Mouse (Mus musculus) kidney, adult 18-20 months (tissue): ENCODE data around the gene Kdm4a.

Experiments
- DNase-seq: peaks from one replicate; pipeline ENCODE4 v3.0.0; 2021

Gene Kdm4a

DNA sequence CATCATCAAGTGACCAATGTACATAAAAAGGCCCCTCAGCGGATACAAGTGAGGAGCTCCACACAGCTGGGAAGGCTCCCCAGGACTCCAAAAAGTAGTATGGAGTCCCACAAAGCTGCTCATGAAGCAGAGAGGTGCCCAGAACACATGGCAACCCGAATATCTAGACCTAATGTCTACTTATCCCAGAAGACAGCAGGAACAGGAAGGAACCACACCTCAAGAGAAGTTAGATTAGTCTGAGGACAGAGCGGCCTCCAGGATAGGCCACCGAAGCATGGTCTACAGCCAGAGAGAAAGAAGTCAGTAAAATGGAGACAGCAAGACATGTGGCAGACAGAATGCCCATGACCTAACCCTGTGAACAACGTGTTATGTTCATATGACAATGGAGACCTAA is 25.0 kb downstream of the Kdm4a start:
- no peak for DNase-seq

DNA sequence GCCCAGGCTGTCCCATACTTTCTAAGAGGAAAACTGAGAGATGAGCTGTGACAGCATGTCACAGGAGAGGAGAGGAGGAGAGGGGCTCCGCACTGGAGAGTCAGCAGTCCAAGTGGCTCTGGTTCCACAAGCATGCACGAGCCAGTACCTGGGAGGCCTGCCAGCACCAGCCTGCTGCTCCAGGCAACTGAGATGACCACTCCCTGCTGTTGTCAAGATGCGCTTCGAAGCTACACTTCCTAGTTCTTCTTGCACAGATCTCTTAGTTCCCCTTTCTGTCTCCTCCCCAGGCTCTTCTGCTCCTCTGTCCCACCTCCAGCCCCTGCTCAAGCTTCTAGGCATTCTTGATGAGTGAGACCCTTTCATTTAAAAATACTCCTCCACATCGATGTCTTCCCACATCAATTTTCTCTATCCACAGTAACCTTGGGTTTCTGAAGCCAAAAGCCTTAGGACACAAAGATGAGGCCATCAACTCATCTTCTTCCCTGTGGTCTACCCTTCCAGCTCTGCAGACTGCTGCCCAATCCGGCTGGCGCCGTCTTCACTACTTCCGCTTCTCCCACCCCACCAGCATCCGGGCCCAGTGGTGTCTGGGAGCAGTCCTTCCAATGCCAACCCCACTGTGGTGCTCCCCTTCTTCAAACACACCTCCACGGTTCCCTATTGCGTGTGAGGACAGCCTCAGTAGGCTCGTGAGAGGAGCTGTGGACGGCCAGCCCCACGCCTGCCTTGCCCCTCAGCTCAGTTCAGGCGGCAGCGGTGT is 27.6 kb downstream of the Kdm4a start:
- DNase-seq: no peak

DNA sequence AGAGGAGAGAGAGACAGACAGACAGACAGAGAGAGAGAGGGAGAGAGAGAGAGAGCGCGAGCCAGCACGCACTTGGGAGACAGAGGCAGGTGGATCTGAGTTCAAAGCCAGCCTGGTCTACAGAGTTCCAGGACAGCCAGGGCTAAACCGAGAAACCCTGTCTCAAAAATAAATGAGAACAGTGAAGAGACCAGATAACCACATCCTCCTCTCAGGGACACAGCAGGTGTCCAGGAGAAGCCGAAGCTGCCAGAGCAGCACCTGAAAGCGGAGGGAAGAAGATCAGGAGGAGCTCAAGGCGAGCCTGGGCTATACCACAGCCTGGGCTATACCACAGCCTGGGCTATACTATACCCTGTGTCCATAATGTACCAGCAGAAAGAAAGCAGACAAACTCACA is 29.0 kb downstream of the Kdm4a start:
- DNase-seq: no peak

DNA sequence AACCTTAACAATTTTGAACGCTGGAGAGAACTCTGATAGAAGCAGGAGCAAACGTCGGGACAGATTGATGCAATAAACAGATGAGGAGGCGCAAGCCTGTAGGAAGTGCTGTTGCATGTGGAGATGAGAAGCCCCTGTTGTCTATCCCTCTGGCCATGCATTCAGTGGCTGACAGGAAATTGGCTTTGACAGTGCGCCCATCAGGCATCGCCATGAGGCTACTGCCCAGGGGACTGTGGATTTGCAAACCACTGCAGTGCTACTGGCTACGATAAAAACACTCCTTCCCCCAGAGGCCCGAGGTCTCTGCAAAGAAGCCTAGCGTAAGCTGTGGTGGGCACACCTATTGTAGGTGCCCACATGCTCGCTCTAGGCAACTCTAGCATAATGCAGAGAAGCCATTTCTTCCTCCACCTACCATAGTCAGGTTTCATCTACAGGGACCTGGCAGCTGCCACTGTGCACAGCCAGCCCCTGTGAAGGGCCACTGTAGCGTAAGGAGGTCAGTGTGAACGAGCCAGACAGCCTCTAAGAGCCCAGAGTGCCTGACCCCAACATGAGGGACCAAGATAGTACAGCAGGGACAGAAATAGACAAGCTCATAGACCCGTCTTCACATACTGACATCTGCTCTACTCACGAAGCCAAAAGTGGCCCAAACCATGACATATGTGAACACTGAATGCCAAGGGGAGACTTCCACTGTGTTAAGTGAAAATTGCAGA is 29.7 kb downstream of the Kdm4a start:
- no peak for DNase-seq

DNA sequence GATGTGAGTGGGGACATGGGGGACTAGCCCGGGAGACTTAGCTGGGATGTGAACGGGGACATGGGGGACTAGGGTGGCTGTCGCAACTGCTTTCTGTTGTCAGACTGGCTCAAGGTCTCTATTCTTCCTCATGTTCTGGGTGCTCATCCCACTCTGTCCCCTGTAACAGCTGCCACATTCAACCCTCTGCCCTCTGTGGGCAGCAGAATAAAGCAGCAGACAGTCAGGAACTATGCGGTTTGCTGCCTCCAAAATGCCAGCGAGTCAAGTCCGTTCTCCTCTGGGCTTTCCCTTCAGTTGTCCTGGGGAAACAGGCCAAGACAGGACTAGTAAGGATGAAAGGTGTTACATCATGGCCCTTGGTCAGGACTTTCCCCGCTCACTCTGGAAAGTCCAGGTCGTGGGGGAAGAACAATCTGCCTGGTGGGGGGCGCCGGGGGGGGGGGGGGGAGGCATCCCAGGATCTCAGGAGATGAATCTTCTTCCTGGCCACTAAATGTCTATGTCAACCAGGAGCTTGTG is 30.7 kb downstream of the Kdm4a start:
- no peak for DNase-seq

DNA sequence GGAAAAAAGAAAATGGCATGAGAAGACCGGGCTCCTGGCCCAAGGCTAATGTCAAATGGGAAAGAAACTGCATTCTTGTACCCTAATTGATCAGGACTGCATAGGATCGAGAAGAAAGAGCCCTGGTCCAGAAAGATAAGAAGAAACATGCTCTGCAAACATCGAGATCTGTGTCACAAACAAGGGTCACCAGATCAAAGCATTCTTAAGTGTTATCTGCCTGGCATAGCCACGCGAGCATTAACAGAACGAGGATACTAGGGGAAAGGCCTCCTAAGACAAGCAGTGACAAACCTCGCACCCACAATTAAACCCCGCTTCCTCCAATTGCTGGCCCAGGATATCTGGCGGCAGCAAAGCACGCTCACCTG is 31.5 kb downstream of the Kdm4a start:
- DNase-seq: no peak

DNA sequence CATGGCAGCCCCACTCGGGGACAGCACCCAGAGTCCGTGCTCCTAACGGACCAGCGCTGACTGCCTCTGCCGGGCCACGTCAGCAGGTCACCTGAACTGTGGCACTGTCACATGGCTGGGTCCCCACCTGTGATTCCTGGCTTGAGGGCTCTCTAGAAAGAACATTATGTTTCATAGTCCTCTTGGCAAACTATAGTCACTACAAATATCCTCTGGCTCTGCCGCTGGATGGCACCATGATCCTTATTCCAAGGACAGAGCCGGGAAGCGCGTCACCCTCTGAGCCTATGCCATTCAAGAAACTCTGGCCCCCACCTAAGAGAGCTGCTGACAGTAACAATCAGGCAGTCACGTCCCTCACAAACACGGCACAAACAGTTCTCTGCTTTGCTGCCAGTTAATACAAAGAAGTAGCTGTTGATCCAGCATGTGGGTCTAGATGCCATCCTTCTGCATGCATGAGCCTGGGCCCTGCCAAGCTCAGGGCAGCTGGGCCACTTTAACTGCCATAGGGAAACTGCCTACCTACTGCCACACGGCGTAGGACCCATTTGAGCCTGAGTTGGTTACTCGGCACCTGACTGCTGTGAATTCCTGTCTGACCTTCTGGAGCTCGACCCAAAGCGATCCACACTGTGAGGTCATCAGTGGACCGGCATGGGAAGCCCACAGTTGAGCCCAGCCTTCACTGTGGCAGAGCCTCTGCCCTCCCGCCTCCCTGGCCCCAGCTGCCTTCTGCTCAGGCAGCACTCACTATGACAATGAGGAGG is 32.1 kb downstream of the Kdm4a start:
- DNase-seq: no peak

DNA sequence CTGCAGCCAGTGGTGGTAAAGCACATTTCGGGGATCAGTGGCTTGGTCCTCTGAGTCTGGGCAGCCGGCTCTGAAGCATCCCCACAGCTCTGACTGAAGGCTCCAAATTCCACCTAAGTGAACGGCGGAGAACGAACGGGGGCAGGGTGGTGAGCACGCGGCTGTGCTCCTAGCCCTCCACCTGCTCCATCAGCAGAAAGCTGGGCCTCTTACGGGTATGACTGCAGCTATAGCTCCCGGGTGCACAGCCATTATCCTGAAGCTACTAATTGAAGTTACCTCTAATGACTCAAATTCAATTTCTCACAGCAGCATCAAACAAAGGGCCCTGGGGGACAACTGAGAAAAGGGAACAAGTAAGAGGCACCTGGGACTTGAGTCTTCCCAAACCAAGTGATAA is 32.8 kb downstream of the Kdm4a start:
- DNase-seq: no peak

DNA sequence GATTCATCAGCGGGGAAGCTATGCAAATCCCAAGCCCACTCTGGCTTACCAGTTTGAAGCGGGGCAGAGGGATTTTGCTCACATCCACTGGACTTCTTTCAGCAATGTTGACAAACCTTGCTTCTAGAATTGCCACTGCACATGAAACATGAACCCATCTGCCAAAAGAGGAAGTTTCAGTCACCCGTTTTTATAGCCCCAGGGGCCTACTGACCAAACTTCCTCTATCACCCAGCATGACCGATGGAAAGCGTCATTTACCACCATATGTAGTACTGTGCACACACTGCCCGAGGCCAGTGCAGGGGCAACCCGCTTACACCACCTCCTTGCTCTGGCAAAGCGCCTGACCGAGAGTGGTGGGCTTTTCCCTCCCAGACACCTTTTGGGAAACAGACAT is 35.5 kb downstream of the Kdm4a start:
- no peak for DNase-seq

DNA sequence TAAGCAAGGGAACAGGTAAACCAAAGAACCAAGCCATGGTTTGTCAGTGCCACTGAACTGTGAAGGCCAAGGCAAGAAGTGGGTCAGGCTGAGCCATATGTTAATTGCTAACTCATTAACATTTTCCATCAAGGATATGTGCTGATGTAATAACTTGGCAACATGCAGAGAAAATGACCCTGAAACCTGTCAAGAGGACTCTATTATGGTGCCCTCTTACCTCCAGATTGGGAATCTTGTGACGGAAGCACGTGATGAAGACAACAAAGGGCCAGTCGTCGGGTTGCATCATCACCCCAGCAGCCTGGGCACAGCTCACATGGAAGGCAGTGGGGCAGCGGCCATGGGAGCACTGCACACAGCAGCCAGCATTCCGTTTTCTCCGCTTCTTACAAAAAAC is 36.2 kb downstream of the Kdm4a start:
- DNase-seq: peak; percentile 76

DNA sequence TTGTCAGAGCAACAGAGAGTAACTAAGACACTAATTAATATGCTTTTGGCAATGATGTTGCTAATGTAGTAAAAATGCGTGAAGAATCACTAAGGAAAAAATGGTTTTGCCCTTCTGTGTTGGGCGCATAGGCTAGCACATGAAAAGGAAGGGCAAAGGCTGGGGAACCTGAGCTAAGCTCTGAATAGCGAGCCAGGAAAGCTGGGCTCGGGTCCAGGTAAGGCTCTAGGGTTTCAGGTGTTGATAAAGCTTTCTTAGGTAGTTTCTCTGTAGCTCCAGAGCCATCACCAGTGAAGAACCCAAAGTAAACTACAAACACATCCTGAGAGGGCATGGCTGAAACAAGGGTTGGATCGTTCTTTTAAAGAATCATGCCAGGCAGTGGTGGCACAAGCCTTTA is 38.3 kb downstream of the Kdm4a start:
- peak; percentile 43 for DNase-seq

DNA sequence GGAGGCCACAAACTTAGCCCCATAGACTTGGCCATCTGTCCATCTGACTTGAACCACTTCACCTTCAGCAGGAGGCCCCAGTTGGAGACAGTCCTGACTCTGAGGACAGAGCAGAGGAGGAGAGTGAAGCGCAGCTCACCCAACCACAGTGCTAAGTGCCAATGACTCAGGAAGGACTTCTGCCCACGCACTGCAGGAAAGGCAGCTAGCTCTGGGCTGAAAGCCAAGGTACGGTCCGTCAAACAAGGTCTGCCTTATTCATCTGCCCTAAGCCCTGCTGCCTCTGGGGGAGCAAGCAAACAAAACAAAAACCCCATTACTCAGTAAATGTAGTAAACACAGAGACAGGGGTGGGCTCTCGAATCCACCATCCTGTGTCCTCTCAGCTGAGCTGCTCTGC is 41.0 kb downstream of the Kdm4a start:
- peak; percentile 80 for DNase-seq

DNA sequence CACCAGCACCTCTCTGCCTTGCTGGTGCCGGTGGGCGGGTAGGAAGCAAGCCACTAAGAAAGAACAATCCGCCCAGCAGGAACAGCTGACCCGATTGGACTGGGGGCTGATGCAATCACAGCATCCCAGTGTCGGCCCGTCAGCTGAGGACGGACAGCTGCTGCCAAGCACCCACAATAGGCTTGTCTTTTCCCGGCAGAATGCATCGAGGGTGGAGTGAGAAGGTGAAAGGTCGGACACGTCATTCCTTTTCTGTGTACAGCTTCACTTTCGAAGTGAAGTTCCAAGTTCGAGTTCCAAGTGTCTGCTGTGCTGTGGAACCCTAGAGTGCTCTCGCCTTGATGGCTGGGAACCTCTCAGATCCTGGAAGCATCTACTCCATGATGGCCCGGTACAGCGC is 42.0 kb downstream of the Kdm4a start:
- no peak for DNase-seq

DNA sequence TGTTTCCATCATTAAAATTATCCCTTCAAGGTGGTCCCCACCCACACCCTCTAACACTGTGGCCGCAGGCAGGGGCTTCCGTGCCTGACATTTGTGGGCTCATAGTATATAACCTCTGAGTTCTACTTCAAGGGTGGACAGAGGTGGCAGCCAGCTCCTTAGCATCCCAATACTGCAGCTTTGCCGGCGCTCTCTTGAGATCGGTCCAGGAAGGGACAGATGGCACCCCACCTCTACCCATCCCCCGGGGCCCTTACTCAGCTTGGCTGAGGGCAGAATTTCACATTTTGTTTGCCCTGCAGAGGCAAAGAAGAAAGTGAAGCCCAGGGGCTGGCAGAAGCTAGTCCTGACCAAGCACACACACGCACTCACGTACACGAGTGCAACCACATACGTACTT is 42.5 kb downstream of the Kdm4a start:
- no peak for DNase-seq

DNA sequence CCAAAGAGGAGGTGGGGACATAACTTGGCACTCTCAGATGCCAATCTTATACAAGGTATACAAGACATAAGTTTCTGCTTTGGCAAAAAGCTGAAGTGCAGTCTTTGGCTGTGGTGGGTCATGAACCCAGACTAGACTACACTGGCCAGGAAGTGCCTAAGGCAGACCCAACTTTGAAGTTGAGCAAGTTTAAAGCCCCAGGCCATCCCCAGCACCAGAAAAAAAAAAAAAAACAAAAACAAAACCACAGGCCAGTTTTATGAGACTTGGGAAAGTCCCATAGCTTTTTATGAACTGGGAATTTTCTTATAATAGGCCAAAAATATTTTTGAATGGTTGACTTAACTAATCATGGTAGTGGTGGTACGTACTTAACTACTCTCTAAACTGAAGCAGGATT is 44.4 kb downstream of the Kdm4a start:
- DNase-seq: no peak

DNA sequence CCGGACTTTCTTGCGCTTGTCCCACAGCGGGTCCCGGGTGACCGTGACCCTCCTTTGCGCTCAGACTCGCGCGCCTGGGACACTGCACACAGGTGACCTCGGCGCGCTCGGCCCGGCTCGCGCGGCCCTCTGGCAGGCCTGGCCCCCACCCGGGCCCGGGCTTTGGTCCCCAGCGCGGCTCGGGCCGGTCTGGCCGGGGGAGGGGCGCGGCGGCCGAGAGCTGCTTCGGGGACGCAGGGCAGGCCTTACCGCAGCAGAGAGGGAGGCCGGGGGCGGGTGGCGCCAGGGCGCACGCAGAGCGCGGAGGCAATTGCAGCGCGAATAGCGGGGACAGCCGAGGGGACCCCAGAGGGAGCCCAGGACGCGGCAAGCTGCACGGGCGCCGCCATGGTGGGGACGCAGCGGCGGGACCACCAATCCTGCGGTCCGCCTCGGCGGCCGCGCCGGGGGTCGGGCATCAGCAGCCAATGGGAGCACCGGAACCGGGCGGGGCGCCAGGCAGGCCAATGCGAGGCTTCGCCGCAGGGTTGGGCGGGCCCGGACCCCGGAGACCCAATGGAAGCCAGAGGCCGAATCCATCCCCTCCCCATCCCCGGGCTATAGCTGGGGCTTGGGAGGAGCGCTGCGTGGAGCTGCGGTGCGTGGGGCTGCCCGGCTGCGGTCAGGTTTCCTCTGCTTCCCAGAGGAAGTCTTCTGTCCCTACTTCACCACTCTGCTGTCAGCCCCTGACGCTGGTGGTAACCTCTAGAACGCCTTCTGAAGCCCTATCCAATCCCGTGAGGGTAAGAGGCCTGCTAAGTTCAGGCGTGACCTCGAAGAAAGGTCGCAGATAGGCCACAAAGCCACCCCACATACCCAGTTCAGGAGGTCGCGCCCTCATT is 45.1 kb downstream of the Kdm4a start, which contains the start of gene St3gal3:
TSS of gene St3gal3 (minus strand) at position 430 of the 881 bp plus-strand sequence.
- peak; percentile 96 for DNase-seq

DNA sequence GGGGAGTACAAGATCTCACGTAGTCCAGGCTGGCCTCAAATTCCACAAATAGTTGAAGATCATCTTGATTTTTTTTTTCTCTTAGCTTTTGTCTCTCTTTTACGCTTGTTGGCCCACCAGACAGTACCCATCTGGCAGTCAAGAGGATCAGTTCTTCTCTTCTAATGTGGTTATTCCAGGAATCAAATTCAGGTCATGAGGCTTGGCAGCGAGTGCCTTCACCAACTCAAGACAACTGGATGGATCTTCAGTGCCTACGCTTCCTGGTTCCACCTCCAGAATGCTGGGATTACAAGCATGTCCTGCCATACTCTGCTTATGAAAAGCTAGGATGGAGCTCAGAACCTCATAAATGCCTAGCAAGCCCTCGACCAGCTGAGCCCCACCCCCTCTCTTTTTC is 48.5 kb downstream of the Kdm4a start:
- no peak for DNase-seq

DNA sequence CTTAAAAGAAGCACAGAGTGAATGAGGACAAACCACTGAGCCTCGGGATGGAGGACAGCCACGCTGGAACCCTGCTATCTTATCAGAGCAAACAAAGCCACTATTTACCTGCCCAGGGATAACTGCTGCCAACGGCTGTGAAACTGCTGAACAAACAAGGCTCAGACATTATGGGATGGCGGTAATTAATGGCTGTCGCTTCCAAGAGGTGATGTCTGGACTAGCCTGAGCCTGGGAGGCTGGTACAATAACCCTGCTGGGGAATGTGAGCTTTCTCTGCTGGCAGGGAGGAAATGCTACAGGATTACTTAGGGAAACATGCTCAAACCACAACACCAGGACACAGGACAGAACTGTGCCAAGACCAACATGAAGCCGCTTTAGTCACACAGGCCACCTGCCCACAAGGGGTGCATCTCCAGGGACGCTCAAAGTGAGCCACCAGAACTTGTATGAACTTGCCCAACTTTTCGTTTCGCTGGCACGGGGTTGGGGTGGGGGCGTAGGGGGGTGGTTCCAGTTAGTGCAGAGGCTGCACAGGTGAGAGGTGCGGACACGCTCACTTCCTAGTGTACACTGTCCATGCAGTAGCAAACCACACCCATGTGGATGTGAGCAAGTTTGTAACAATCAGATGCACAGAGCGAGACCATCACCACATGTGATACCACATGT is 56.7 kb downstream of the Kdm4a start:
- no peak for DNase-seq

DNA sequence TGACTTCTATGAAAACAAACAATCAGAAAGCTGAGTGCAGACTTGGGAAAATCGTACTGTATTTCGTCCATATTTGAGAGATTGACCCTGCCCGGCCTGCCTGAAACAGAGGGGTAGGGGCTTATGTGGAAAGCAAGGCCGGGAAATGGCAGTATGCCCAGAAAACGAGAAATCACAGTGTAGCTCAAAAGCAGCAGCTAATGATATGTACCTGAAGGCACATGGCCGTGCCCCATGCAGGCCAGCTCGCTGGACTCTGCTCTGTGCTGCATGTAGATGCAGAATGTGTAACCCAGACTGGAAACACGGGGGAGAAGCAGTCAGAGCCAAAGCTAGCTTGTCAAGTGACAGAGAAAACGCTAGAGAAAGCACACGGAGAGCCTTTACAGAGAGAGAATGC is 57.8 kb downstream of the Kdm4a start:
- peak; percentile 41 for DNase-seq

DNA sequence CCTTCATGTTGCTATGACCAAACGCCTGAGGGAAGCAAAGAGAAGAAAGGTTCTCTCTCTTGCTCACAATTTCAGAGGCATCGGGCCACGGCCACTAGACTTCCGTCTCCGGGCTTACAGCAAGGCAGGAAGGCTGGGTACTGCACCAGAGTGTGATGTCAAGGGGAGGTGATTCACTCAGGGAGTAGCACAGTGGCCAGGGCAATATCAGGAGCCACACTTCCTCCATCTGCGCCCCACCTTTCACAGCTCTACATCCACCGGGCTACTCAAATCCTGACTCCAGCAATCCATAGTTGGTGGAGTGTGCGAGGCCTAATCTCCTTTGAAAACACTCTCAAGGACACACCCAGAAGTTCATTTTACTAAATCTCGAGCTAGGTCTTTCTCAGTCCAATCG is 62.3 kb downstream of the Kdm4a start:
- DNase-seq: no peak

DNA sequence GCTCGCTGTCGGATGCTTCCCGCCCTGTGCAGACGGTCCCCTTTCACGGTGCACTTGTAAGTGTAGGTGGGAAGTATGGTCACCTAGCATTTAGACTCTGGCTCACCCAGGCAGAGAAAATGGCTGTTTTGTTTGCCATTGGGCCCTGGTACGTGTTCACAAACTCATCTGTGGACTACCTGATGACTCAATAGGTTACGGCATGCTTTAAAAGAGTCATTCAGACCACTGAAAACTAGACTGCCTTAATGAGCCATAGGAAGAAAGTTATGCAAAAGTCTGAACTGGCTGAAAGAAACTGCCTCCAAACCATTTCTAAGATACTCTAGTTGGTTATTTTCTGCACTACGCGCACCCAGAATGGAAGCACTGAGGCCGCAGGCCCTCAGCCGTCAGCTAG is 63.7 kb downstream of the Kdm4a start:
- DNase-seq: no peak

DNA sequence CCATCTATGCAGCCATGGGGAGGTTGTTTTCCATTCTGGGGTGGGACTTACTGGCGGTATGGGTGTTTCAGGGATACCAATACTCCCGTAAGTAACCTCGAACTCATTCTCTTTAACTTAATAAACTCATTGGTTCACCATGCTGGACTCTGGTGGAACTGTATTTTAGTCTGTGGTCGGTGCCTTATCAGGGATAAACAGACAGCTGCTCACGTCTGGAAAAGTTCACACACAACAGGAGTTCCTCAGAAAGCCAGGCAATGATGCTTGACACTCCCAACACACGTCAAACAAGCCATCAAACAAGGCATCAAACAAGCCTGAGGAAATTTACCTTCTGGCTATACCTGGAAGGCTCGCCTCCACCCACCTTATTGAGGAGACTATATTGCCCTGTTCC is 64.7 kb downstream of the Kdm4a start:
- no peak for DNase-seq
